Mouse (Mus musculus) testis, postnatal 10 days (tissue): Measurements from ENCODE around the gene Yme1l1.

Experiments
- DNase-seq: peaks from one replicate; pipeline ENCODE4 v3.0.0; 2021; ENCODE audit warnings: low spot score

The Yme1l1 gene

GRCm38 (mm10) chr2:23155777-23156607, at the start of gene Yme1l1, which contains the start of gene Mastl:
Yme1l1 (plus strand) TSS chr2:23156369.
Mastl (minus strand) TSS chr2:23156024.
- DNase-seq = peak; percentile 98

GRCm38 (mm10) chr2:23119573-23119972, 36.6 kb upstream of the Yme1l1 start:
- DNase-seq = no peak

GRCm38 (mm10) chr2:23155199-23155621, 959 bp upstream of the Yme1l1 start:
- no peak for DNase-seq

GRCm38 (mm10) chr2:23156608-23157081, 476 bp downstream of the Yme1l1 start:
- DNase-seq = no peak

- DNase-seq = no peak
Observed at GRCm38 (mm10) chr2:23172305-23172704, 16.1 kb downstream of the Yme1l1 start.

- DNase-seq = no peak
Observed at GRCm38 (mm10) chr2:23194366-23194765, 38.2 kb downstream of the Yme1l1 start.

GRCm38 (mm10) chr2:23201034-23201433, 44.9 kb downstream of the Yme1l1 start:
- no peak for DNase-seq

GRCm38 (mm10) chr2:23202900-23203670, 46.9 kb downstream of the Yme1l1 start:
- no peak for DNase-seq

GRCm38 (mm10) chr2:23207070-23207526, 50.9 kb downstream of the Yme1l1 start, which contains the start of gene 4931423N10Rik:
4931423N10Rik (plus strand) TSS chr2:23207476.
- no peak for DNase-seq

- no peak for DNase-seq
Observed at GRCm38 (mm10) chr2:23213661-23214060, 57.5 kb downstream of the Yme1l1 start.

- no peak for DNase-seq
Observed at GRCm38 (mm10) chr2:23225199-23225598, 69.0 kb downstream of the Yme1l1 start.

GRCm38 (mm10) chr2:23228463-23228862, 72.3 kb downstream of the Yme1l1 start:
- DNase-seq = no peak

GRCm38 (mm10) chr2:23234065-23234773, 78.0 kb downstream of the Yme1l1 start:
- DNase-seq = peak; percentile 43
